Mouse (Mus musculus) kidney, adult 2 months (tissue): ENCODE results near the gene 4930469K13Rik.

Experiments
- CTCF ChIP-seq: fragments of 200-500 bp; conservative IDR thresholded peaks from 2 replicates; pipeline ENCODE4 v1.5.1; 2011; ENCODE audit warnings: low read depth, mild to moderate bottlenecking, control low read depth, low read length, moderate library complexity, mixed read lengths; ENCODE audit not compliant: insufficient read depth, insufficient read length
- POLR2A ChIP-seq: fragments of 200-500 bp; IDR thresholded peaks from one replicate; pipeline ENCODE4 v1.6.1; 2011; ENCODE audit warnings: low read depth, low read length, control low read depth

GRCm38 (mm10) chr11:34128412-34128811, 30.1 kb upstream of the 4930469K13Rik start:
- no peak for TF ChIP-seq CTCF
- TF ChIP-seq POLR2A, result no peak
